Mouse (Mus musculus) neutrophil, adult 65 days (primary cell): ENCODE data around the gene Spg7. TPM values are rescaled to one million over a fixed set of nuclear protein-coding genes. Genes with fewer than 3 reads are reported as not detected.

Experiments used
- total RNA-seq: library from RNA; stranded (reverse); gene quantifications from 2 replicates; pipeline ENCODE4 v1.2.4, GENCODE M21; 2023

The Spg7 gene
- total RNA-seq, result 28.2 and 36.5 TPM in 2 replicates

GRCm38 (mm10) chr8:123062721-123063120, at the start of gene Spg7:
TSS of gene Spg7 (plus strand) at chr8:123062942.

GRCm38 (mm10) chr8:123042158-123042973, 20.4 kb upstream of the Spg7 start, which contains the start of gene Ankrd11:
TSS of gene Ankrd11 (minus strand) at chr8:123042277.

GRCm38 (mm10) chr8:123101735-123102685, 39.3 kb downstream of the Spg7 start, which contains the start of gene Rpl13:
TSS of gene Rpl13 (plus strand) at chr8:123102350.

GRCm38 (mm10) chr8:123117127-123117731, 54.5 kb downstream of the Spg7 start, which contains the start of gene Cpne7:
TSS of gene Cpne7 (plus strand) at chr8:123117374.

Other genes with a start within 250 kb of the Spg7 start
- gene Cdh15, start 215.0 kb upstream of the Spg7 start, total RNA-seq, result not detected in 2 replicates
- 131 and 198 TPM in 2 replicates for gene Ankrd11, start 20.7 kb upstream of the Spg7 start, total RNA-seq
- gene Rpl13, start 39.4 kb downstream of the Spg7 start, total RNA-seq, result 294 and 314 TPM in 2 replicates
- 0.19 TPM in 1 of 2 replicates, not detected in the other for gene Cpne7, start 54.4 kb downstream of the Spg7 start, total RNA-seq
- not detected in 2 replicates for gene Sult5a1, start 95.4 kb downstream of the Spg7 start, total RNA-seq
- gene Dpep1, start 123.3 kb downstream of the Spg7 start, total RNA-seq, result not detected in 2 replicates
- 64.2 and 98.8 TPM in 2 replicates for gene Chmp1a, start 149.8 kb downstream of the Spg7 start, total RNA-seq
- not detected in 2 replicates for gene Spata33, start 149.9 kb downstream of the Spg7 start, total RNA-seq
- 17.9 and 19.0 TPM in 2 replicates for gene Cdk10, start 161.9 kb downstream of the Spg7 start, total RNA-seq
- 6.8 and 7.3 TPM in 2 replicates for gene Spata2l, start 173.3 kb downstream of the Spg7 start, total RNA-seq
- 29.9 and 40.8 TPM in 2 replicates for gene Zfp276, start 191.3 kb downstream of the Spg7 start, total RNA-seq
- gene Vps9d1, start 191.4 kb downstream of the Spg7 start, total RNA-seq, result 49.8 and 50.6 TPM in 2 replicates